In the genomic region with DNA sequence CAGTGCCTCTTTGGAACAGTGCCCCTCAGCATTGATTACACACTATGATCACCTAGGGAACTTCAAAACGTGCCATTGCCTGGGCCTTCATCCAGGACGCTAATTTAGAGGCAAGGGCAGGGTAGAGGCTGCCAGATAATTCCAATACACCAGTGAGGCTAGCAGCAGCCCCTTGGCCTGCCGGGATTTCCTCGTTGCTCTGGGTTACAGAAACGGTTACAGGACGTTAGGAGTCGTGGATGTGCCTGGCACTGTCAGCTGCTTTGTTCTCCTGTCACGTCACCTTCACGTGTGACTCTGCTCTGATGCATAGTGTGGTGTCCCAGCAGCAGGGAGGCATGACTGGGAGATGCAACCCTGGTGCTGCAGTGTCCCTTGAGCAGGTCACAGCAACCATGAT, we compare ENCODE assay signal across 32 mouse cellular contexts. TPM values are rescaled to one million over a fixed set of nuclear protein-coding genes. Genes with fewer than 3 reads are reported as not detected.
DNase-seq lines count a peak whose midpoint lies in the region; ATAC-seq lines count a peak whose summit lies in the region.
"Had no signal": no experiment of that assay in that cellular context is flagged by ENCODE, and none has a peak within 500 bp of the region (broad histone marks: within the 10 kb centered on the region; RNA-seq: fewer than 3 reads in every experiment).

No protein-coding gene starts in this region.

- peak; percentile 31 to 33 for DNase-seq in right cerebral cortex, postnatal 10 days (ENCODE audit: low spot score in 2 of 2)
- DNase-seq in right cerebral cortex, adult 18-20 months = no peak
- no peak for DNase-seq in ovary, postnatal 10 days (ENCODE audit: low spot score)
- DNase-seq: adrenal gland, postnatal 25 days; cerebellum, adult 2 months; cerebellum, postnatal 25 days; gastrocnemius, adult 2 months; heart, adult 2 months; kidney, adult 2 months; kidney, postnatal 36 days; layer of hippocampus, postnatal 36 days; liver; lung, adult 2 months; lung, postnatal 10 days; thymus, adult 2 months; thymus, postnatal 36 days had no signal

- no peak overlapping the region for H3K9ac ChIP-seq in hindbrain, embryonic 13.5 days
- no peak overlapping the region for H3K9ac ChIP-seq in hindbrain, embryonic 12.5 days
- H3K9ac ChIP-seq: embryonic facial prominence, embryonic 15.5 days; forebrain, embryonic 15.5 days; heart, embryonic 12.5 days; intestine, embryonic 15.5 days; liver, embryonic 14.5 days; midbrain, embryonic 12.5 days had no signal

- H3K4me3 ChIP-seq in hindbrain, embryonic 13.5 days = no peak overlapping the region
- no peak overlapping the region for H3K4me3 ChIP-seq in hindbrain, embryonic 12.5 days
- H3K4me3 ChIP-seq in megakaryocyte, embryonic 14.5 days (replicated peaks) = peak overlapping the region; percentile 13
- H3K4me3 ChIP-seq: embryonic facial prominence, embryonic 10.5 days; embryonic facial prominence, embryonic 15.5 days; forebrain, embryonic 15.5 days; gastrocnemius, adult 2 months; heart, adult 2 months; heart, embryonic 12.5 days; intestine, embryonic 15.5 days; midbrain, embryonic 12.5 days; myocyte had no signal

- H3K36me3 ChIP-seq in hindbrain, embryonic 13.5 days = no peaks in the 10 kb centered on the region
- H3K36me3 ChIP-seq in hindbrain, embryonic 12.5 days = no peaks in the 10 kb centered on the region
- H3K36me3 ChIP-seq in megakaryocyte, embryonic 14.5 days (replicated peaks; ENCODE audit: low read length) = no peaks in the 10 kb centered on the region
- H3K36me3 ChIP-seq: embryonic facial prominence, embryonic 10.5 days; embryonic facial prominence, embryonic 15.5 days; forebrain, embryonic 15.5 days; heart, embryonic 12.5 days; intestine, embryonic 15.5 days; midbrain, embryonic 12.5 days had no signal

- peaks cover 21% of the 10 kb centered on the region for H3K4me1 ChIP-seq in hindbrain, embryonic 13.5 days (replicated peaks)
- H3K4me1 ChIP-seq in hindbrain, embryonic 12.5 days = peaks cover 11% of the 10 kb centered on the region
- H3K4me1 ChIP-seq in megakaryocyte, embryonic 14.5 days = peaks cover 23% of the 10 kb centered on the region

- H3K4me2 ChIP-seq in hindbrain, embryonic 13.5 days = no peak overlapping the region
- H3K4me2 ChIP-seq in hindbrain, embryonic 12.5 days (replicated peaks) = no peak overlapping the region
- H3K4me2 ChIP-seq: embryonic facial prominence, embryonic 15.5 days; forebrain, embryonic 15.5 days; heart, embryonic 12.5 days; intestine, embryonic 15.5 days; midbrain, embryonic 12.5 days had no signal

- WGBS in hindbrain, embryonic 13.5 days = 39% methylated on average over 9 of the region's 9 CpGs
- WGBS in hindbrain, embryonic 12.5 days = 62% methylated on average over 9 of the region's 9 CpGs

- peak; percentile 65; the same call in 1 of the 2 replicates for ATAC-seq in hindbrain, embryonic 13.5 days (ENCODE audit: low FRiP score)
- no peak for ATAC-seq in hindbrain, embryonic 12.5 days (ENCODE audit: low FRiP score)
- no peak for ATAC-seq in megakaryocyte, adult 5-6 weeks (ENCODE audit: poor library complexity, severe bottlenecking)
- ATAC-seq: forebrain, embryonic 15.5 days; intestine, embryonic 15.5 days had no signal

- H3K27me3 ChIP-seq in hindbrain, embryonic 13.5 days = peaks cover 5% of the 10 kb centered on the region; the same call in 1 of the 2 replicates
- H3K27me3 ChIP-seq in hindbrain, embryonic 12.5 days = peaks cover 3% of the 10 kb centered on the region; the same call in 1 of the 2 replicates
- H3K27me3 ChIP-seq in megakaryocyte, embryonic 14.5 days (replicated peaks) = peaks cover 66% of the 10 kb centered on the region
- H3K27me3 ChIP-seq: embryonic facial prominence, embryonic 15.5 days; forebrain, embryonic 15.5 days; heart, embryonic 12.5 days; intestine, embryonic 15.5 days had no signal

- no peaks in the 10 kb centered on the region for H3K9me3 ChIP-seq in hindbrain, embryonic 13.5 days
- H3K9me3 ChIP-seq in hindbrain, embryonic 12.5 days (replicated peaks) = no peaks in the 10 kb centered on the region
- H3K9me3 ChIP-seq in megakaryocyte, embryonic 14.5 days = peaks cover 13% of the 10 kb centered on the region
- H3K9me3 ChIP-seq: embryonic facial prominence, embryonic 10.5 days; embryonic facial prominence, embryonic 15.5 days; forebrain, embryonic 15.5 days; heart, embryonic 12.5 days; intestine, embryonic 15.5 days; midbrain, embryonic 12.5 days had no signal

- H3K27ac ChIP-seq in hindbrain, embryonic 13.5 days = peak overlapping the region; percentile 46
- no peak overlapping the region for H3K27ac ChIP-seq in hindbrain, embryonic 12.5 days
- H3K27ac ChIP-seq: embryonic facial prominence, embryonic 10.5 days; embryonic facial prominence, embryonic 15.5 days; forebrain, embryonic 15.5 days; gastrocnemius, adult 2 months; heart, adult 2 months; intestine, embryonic 15.5 days; liver, embryonic 14.5 days; macrophage; midbrain, embryonic 12.5 days had no signal

RNA-seq across cellular contexts. Expression of a gene that starts 33.4 kb away (rescaled TPM):
- polyA plus RNA-seq in hindbrain, embryonic 13.5 days (2015; fragmentation: Nextera tagmentation; extraction: Ambion mirVana) = 0.90 and 0.93 TPM in 2 replicates
- polyA plus RNA-seq in hindbrain, embryonic 12.5 days (2016; fragmentation: Nextera tagmentation; extraction: Ambion mirVana) = 3.7 TPM in 2 replicates
- not detected in 2 replicates for polyA plus RNA-seq in megakaryocyte, embryonic 14.5 days (2012; ENCODE audit: insufficient read depth, low replicate concordance)
- total RNA-seq in megakaryocyte, adult 5-6 weeks (2015) = not detected in 2 replicates
- total RNA-seq in megakaryocyte, adult 5-6 weeks (2017) = not detected in 2 replicates
- total RNA-seq: adrenal gland, adult 18-20 months; adrenal gland, postnatal 25 days; gastrocnemius, adult 2 months; hematopoietic stem cell, adult 5-6 weeks had no signal
- polyA plus RNA-seq: macrophage had no signal

RNA-seq across cellular contexts. Expression of a gene that starts 45.2 kb away (rescaled TPM):
- polyA plus RNA-seq in hindbrain, embryonic 13.5 days (2015; fragmentation: Nextera tagmentation; extraction: Ambion mirVana) = 6.5 and 7.8 TPM in 2 replicates
- 3.5 and 4.1 TPM in 2 replicates for polyA plus RNA-seq in hindbrain, embryonic 12.5 days (2016; fragmentation: Nextera tagmentation; extraction: Ambion mirVana)
- 50.7 and 286 TPM in 2 replicates for polyA plus RNA-seq in megakaryocyte, embryonic 14.5 days (2012; ENCODE audit: insufficient read depth, low replicate concordance)
- total RNA-seq in megakaryocyte, adult 5-6 weeks (2015) = 7.1 and 7.7 TPM in 2 replicates
- 31.8 and 36.0 TPM in 2 replicates for total RNA-seq in megakaryocyte, adult 5-6 weeks (2017)

RNA-seq across cellular contexts. Expression of a gene that starts 45.5 kb away (rescaled TPM):
- polyA plus RNA-seq in hindbrain, embryonic 13.5 days (2015; fragmentation: Nextera tagmentation; extraction: Ambion mirVana) = 0.23 and 0.44 TPM in 2 replicates
- 0.56 and 0.71 TPM in 2 replicates for polyA plus RNA-seq in hindbrain, embryonic 12.5 days (2016; fragmentation: Nextera tagmentation; extraction: Ambion mirVana)
- polyA plus RNA-seq in megakaryocyte, embryonic 14.5 days (2012; ENCODE audit: insufficient read depth, low replicate concordance) = 3.6 and 4.5 TPM in 2 replicates
- not detected in 2 replicates for total RNA-seq in megakaryocyte, adult 5-6 weeks (2015)
- 0.18 TPM in 1 of 2 replicates, not detected in the other for total RNA-seq in megakaryocyte, adult 5-6 weeks (2017)
- total RNA-seq: gastrocnemius, adult 2 months; gastrocnemius, postnatal 4 days; heart, adult 2 months; hematopoietic stem cell, adult 5-6 weeks had no signal
- polyA plus RNA-seq: myocyte had no signal

Comparison
In these comparisons a context has a peak if more than half of its experiments do, and no peak if none do; other contexts are left out.
1. DNase-seq: peak in right cerebral cortex, postnatal 10 days (2 of 2); none in right cerebral cortex, adult 18-20 months (single experiment) and ovary, postnatal 10 days (single experiment).